Mouse (Mus musculus) right cerebral cortex, adult 18-20 months (tissue): ENCODE data around the gene Palld.

Source experiments
- DNase-seq: peaks from one replicate; pipeline ENCODE4 v3.0.0; 2022; ENCODE audit warnings: mixed read lengths

The Palld gene

GRCm38 (mm10) chr8:61771328-61771727, 131.2 kb downstream of the Palld start:
- no peak for DNase-seq

DNA sequence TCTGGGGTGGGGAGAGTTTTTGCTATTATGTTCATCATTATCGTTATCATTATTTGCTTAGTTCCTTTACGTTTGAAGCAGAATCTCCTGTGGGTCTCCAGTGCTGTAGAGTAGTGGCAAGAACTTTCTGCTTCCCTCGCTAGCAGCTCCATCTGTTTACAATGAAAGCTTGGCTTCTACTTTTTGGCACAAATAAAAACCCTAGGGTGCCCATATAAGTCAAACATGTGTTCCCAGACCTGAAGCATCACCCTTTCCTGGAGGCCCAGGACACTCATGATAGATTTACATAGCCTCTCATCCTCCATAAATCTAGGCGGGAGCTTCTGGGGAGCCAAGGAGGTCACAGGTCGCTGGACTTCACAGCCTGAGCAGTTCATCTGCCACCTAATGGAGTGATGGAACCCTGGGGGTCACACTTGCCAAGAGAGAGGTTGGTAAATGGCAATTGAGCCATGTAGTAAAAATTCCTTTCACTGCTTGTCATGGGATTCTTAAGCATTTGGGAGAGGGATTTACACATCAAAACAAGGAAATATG, 133.1 kb downstream of the Palld start:
- no peak for DNase-seq

DNA sequence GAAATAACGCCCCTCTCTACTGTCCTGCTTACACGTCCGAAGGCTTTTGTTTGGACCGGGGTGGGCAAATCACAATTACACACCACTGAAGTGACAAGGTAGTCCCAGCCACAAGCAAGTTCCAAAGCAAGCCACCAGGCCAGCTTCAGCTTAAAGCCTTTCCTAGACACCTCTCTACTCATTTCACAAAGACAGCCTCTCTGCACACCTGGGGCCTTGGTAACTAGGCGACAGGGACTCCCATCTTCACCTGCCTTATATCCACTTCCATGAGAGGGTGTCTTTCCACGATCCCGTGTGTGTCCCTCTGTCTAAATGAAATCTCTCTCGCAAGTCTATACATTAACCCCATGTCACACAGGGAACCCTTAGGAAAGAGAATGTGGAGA, 142.3 kb downstream of the Palld start:
- DNase-seq: no peak

- DNase-seq: no peak
Measured at GRCm38 (mm10) chr8:61759327-61760189, 142.9 kb downstream of the Palld start.

GRCm38 (mm10) chr8:61758686-61759326, 143.7 kb downstream of the Palld start:
- DNase-seq: no peak

GRCm38 (mm10) chr8:61756971-61757965, 145.2 kb downstream of the Palld start:
- DNase-seq: no peak

GRCm38 (mm10) chr8:61755186-61755585, 147.3 kb downstream of the Palld start:
- DNase-seq: no peak

GRCm38 (mm10) chr8:61747070-61747469, 155.4 kb downstream of the Palld start:
- no peak for DNase-seq

DNA sequence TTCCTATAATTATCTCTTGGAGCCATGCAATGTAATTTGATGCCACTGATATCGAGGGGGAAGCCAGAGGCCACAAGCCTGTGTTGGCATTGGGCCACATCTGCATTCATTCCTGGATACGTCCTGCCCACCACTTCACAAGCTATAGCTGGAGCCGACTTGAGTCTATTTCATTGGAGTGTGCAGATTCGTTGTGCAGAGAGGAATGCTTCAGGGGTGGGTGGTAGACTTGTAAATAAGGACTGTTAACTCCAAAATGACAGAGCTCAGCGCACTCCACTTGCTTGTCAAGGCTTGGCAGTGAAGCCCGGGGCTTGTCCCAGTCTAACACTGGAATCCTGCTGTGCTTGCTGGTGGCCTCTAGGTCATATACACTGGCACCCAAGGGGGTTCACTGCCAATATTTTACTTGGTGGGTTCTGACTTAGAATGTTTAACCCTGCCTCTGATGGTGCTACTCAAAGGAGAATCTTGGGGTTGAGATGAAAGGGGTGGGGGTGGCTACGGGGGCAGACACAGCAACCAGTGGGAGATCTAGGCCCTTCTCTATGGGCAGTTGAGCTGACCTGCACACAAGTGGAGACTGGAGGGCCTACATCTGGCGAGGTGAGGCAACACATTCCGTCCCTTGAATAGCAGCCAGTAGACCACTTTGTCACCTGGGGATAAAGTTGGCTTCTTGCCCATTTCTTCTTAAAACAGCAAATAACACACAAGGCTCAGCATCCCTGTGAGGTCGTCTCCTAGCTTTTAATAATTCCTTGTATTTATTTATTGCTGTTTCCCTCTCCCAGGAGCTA, 157.1 kb downstream of the Palld start:
- DNase-seq: no peak

- DNase-seq: no peak
Measured at GRCm38 (mm10) chr8:61743764-61744562, 158.5 kb downstream of the Palld start.

- DNase-seq: no peak
Measured at GRCm38 (mm10) chr8:61737465-61737864, 165.0 kb downstream of the Palld start.

DNA sequence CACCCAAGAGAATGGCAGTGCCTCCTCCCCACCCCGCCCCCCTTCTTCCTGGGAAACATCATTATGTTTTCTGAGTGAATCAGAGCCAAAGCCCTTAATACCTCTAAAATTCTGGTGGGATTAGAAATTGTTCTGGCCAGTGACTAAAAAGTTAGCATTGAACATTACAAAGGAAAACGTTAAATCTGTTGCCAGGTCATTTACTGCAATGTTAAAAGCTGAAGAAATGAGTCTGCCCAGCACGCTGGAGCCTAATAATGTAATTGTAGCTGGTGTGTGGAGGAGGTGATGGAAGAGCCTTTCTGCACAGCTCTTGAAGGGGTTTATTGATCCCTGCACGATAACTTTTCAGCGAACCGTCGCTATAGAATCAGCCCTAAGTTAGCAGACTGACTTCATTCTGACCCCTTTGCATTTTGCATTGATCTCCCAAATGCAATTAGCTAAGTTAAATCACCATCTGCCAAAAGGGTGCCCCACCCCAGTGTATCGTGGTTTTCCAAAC, 165.7 kb downstream of the Palld start:
- DNase-seq: no peak

DNA sequence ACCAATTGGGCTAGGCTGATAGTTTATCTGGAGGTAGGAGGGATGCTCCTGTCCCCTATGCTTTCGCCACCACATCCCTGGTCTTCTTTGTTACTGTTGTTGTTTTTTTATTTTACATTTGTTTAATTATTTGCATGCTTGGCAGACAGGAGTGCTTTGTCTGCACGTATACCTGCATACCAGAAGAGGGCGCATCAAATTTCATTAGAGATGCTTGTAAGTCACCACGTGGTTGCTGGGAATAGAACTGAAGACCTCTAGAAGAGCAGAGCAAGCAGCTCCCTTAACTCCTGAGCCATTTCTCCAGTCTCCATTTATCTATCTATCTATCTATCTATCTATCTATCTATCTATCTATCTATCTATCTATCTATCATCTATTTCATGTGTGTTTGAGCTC, 166.4 kb downstream of the Palld start:
- DNase-seq: no peak

GRCm38 (mm10) chr8:61734164-61734563, 168.3 kb downstream of the Palld start:
- no peak for DNase-seq

- no peak for DNase-seq
Measured at GRCm38 (mm10) chr8:61732184-61732583, 170.3 kb downstream of the Palld start.

DNA sequence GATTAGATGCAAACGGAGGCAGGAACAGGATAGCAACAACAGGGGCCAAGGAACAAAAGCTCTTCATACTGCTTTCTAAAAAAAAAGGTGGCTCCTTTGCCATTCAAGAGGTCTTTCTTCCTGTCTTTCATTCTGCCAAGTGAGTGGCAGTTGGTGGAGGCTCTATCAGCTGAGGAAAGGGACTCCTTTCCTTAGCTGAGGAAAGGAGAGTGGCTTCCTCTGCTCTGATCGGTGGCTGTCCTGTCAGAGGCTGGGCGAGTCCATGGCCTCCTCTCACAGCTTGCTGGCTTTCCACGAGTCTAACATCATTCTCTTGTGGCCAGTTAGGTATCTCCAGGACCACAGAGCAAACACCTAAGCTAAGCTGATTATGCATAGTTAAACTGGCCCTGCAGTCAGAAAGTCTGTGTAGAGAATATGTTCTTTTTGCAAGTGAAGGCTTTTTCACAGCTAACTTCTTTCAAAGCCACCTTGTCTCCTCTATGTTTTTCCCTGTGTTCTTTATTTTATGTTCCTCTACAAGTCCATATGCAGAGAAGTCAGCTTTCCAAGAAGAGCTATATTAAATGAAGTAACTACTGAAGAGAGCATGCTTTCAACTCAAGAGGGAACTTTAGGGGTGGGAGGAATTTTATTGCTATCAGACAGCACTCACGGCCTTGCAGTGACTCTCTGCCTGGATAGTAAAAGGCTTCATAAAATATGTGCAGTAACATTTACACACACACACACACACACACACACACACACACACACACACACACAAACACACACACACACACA, 171.0 kb downstream of the Palld start:
- no peak for DNase-seq

DNA sequence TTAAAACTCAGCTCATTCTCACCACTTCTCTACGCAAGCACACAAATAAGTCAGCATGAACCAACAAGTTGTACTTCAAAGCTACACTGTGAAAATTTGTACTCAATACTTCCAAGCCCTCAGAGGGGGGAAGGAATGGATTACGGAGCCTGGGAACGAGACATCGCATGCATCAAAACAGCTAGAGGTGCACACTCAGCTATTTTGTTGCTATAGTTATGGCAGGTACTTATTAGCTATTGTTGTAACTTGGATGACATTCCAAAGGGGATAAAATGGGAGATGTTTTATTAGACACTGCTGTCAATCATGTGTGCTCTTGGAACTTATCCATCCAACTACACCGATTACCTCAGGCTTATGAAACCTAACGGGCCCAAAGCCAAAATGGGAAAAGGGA, 171.8 kb downstream of the Palld start:
- DNase-seq: no peak

DNA sequence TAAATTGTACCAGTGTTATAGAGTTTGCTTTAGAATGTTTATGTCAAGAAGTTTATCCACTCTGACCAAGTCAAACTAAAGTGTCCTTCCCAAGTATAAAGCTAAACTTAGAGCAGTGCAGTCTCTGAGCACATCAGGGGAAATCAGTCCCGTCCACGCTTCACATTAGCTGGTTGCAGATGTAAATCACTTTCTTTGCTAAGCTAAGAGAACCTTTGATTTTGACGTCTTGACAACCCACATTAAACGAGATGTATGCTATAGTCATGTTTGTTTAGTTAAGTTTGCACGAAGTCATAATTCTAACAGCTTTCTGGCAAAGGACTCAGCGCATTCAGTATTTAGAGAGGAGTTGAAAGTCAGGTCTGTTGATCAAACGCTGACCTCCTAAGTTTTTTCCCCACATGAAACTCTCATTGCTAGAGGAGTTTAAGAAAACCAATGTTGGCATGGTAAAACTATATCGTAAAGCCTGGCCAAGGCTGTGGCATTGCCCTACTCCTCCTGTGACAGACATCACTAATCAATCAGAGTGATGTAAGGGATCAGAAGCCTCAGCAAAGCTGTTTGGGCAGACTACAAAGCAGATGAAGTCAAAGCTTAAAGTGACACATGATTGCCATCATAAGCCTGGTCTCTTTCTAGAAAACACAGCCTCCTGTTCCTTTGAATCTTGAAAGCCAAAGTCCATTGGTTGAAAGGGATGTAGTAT, 177.0 kb downstream of the Palld start:
- no peak for DNase-seq

- DNase-seq: no peak
Measured at GRCm38 (mm10) chr8:61722226-61722625, 180.3 kb downstream of the Palld start.
